Mouse (Mus musculus): ENCODE measurements around the gene Mrpl55. TPM values are rescaled to one million over a fixed set of nuclear protein-coding genes. Genes with fewer than 3 reads are reported as not detected.
"Not testable (repeated sequence)": the region's sequence is repeated elsewhere in the genome, so short reads cannot be mapped to it uniquely, and the experiment has no call there.

Mrpl55 gene
- polyA plus RNA-seq, 1 experiment from 2014 or later, result 108 TPM

DNA sequence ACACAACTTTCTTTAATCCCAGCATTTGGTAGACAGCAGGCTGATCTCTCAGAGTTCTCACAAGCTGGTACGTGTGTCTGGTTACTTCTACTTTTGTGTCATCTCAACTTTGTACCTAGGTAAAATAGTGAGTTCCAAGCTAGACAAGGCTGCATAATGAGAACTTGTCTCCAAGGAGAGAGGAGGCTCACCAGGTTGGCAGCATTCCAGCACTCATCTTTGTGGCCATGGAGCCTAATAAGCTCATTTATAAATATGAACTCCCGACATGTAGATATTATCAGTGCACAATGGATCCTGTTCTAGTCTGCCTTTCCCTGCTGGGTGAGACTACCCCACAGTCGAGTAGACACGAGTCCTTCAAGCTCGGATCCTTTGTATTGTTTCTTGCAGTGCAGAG lies 7.3 kb downstream of the Mrpl55 start:
- peak overlapping the region; percentile 80; the same call in 1 of the 2 replicates for H3K4me2 ChIP-seq (ENCODE audit: low read depth, low read length)
- H3K27me3 ChIP-seq (ENCODE audit: control insufficient read depth, insufficient read depth, low read length), result no peaks in the 10 kb centered on the region
- H3K36me3 ChIP-seq (ENCODE audit: control insufficient read depth, insufficient read depth, low read length), result peaks cover 30% of the 10 kb centered on the region
- no peaks in the 10 kb centered on the region for H3K9me3 ChIP-seq (ENCODE audit: control insufficient read depth, low read length)
- no peak overlapping the region for H3K27ac ChIP-seq (ENCODE audit: low read depth, low read length)
- H3K4me3 ChIP-seq (ENCODE audit: low read depth, low read length), result no peak overlapping the region
- 80% methylated on average over 5 of the region's 5 CpGs for WGBS
- peaks cover 9% of the 10 kb centered on the region for H3K4me1 ChIP-seq (ENCODE audit: control insufficient read depth, insufficient read depth, low read length)
- H3K9ac ChIP-seq (replicated peaks; ENCODE audit: low read depth, low read length), result peak overlapping the region; percentile 80; the same call in 1 of the 2 replicates
- ATAC-seq (ENCODE audit: low read depth), result no peak

DNA sequence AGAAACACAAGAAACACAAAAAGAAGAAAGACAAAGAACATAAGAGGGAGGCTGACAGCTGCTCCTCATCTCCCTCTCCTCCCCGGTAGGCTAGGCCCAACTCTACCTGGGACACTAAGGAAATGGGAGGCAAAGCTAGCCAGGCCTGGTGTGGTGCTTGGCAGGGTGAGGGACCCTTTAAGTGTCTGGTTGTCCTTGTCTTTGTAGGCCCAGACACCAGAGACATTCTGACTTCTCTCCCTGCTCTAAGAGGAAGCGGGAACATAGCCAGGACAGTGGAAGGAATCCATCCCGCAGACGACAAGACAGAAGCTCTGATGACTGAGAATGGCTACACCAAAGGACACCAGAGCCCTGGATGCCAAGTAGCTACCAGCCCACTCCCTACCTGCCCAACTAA lies 7.7 kb downstream of the Mrpl55 start:
- Histone ChIP-seq H3K4me1 (ENCODE audit: control insufficient read depth, insufficient read depth, low read length) (peaks cover 9% of the 10 kb centered on the region), H3K36me3 (ENCODE audit: control insufficient read depth, insufficient read depth, low read length) (peaks cover 30% of the 10 kb centered on the region), H3K27me3 (ENCODE audit: control insufficient read depth, insufficient read depth, low read length) (no peaks in the 10 kb centered on the region), H3K27ac (ENCODE audit: low read depth, low read length) (no peak overlapping the region), H3K4me3 (ENCODE audit: low read depth, low read length) (no peak overlapping the region), H3K4me2 (ENCODE audit: low read depth, low read length) (no peak overlapping the region), H3K9ac (replicated peaks; ENCODE audit: low read depth, low read length) (no peak overlapping the region), H3K9me3 (ENCODE audit: control insufficient read depth, low read length) (no peaks in the 10 kb centered on the region)
- no peak for ATAC-seq (ENCODE audit: low read depth)
- WGBS, result 89% methylated on average over 4 of the region's 4 CpGs

DNA sequence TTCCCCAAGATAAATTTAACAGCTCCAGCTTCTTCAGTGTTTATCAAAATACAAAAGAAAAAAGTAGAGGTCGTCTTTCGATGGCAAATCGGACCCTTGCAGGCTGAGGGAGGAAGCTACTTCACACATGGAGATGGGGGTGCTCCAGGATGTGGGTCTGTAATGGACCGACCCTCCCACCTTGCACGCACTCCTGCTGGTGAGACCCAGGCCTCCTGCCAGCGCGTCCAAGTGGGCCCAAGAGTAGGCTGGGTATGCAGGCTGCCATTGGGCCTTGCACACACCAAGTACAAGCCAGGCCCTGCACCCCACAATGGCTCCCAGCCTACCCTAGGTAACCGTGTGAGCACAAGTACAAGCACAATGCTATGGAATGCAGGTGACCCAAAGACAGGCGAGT lies 9.3 kb downstream of the Mrpl55 start:
- H3K36me3 ChIP-seq (ENCODE audit: control insufficient read depth, insufficient read depth, low read length), result peaks cover 21% of the 10 kb centered on the region

DNA sequence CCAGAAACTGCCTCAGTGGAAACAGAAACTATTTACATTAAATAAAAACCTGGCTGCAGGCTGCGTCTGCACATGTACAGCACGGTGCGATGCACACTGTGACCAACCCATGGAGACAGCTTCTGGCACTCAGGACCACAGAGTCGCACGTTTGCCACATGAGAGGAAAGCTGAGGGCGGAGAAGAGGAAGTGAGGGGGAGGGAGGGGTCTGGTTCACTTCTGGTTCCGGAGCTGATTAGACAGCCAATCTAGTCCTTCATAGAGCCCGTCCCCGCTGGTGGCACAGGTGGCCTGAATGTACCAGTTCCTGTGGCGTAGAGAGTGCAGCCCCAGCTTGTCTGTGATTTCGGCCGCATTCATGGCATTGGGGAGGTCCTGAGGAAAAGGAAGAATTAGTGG lies 10.0 kb downstream of the Mrpl55 start:
- not testable (repeated sequence) for H3K9ac ChIP-seq (replicated peaks; ENCODE audit: low read depth, low read length); H3K4me1 ChIP-seq (ENCODE audit: control insufficient read depth, insufficient read depth, low read length); H3K4me2 ChIP-seq (ENCODE audit: low read depth, low read length); H3K27ac ChIP-seq (ENCODE audit: low read depth, low read length); H3K27me3 ChIP-seq (ENCODE audit: control insufficient read depth, insufficient read depth, low read length); H3K9me3 ChIP-seq (ENCODE audit: control insufficient read depth, low read length); H3K4me3 ChIP-seq (ENCODE audit: low read depth, low read length); ATAC-seq (ENCODE audit: low read depth)
- WGBS, result 86% methylated on average over 12 of the region's 12 CpGs
- H3K36me3 ChIP-seq (ENCODE audit: control insufficient read depth, insufficient read depth, low read length), result peaks cover 19% of the 10 kb centered on the region

More for the DNA sequence above, 9.3 kb downstream of the Mrpl55 start:
- not testable (repeated sequence) for H3K4me3 ChIP-seq (ENCODE audit: low read depth, low read length); H3K27me3 ChIP-seq (ENCODE audit: control insufficient read depth, insufficient read depth, low read length); H3K27ac ChIP-seq (ENCODE audit: low read depth, low read length); H3K9me3 ChIP-seq (ENCODE audit: control insufficient read depth, low read length); H3K4me2 ChIP-seq (ENCODE audit: low read depth, low read length); ATAC-seq (ENCODE audit: low read depth); H3K9ac ChIP-seq (replicated peaks; ENCODE audit: low read depth, low read length); H3K4me1 ChIP-seq (ENCODE audit: control insufficient read depth, insufficient read depth, low read length)
- WGBS, result 91% methylated on average over 8 of the region's 9 CpGs

DNA sequence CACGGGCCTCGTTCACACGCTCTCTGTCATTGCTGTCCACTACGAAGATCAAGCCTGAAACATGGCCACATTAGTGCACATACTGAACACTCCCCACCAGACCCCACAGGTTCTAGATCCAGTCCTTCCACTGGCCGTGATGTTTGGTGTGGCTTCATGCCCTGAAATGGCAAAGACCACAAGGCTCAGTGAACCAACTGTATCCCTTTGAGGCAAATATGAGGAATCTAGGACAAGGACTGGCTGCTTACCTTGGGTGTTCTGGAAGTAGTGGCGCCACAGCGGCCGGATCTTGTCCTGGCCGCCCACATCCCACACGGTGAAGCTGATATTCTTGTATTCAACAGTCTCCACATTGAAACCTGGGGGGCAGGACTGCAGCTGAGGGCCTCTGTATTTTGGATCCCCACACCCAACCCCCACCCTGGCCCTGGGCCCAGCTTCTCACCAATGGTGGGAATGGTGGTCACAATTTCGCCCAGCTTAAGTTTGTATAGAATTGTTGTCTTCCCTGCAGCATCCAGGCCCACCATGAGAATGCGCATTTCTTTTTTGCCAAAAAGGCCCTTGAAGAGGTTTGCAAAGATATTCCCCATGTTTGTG lies 10.7 kb downstream of the Mrpl55 start:
- no peak overlapping the region for H3K9ac ChIP-seq (replicated peaks; ENCODE audit: low read depth, low read length)
- no peaks in the 10 kb centered on the region for H3K27me3 ChIP-seq (ENCODE audit: control insufficient read depth, insufficient read depth, low read length)
- H3K4me3 ChIP-seq (ENCODE audit: low read depth, low read length), result no peak overlapping the region
- ATAC-seq (ENCODE audit: low read depth), result no peak
- H3K36me3 ChIP-seq (ENCODE audit: control insufficient read depth, insufficient read depth, low read length), result peaks cover 19% of the 10 kb centered on the region
- WGBS, result 94% methylated on average over 12 of the region's 12 CpGs
- H3K9me3 ChIP-seq (ENCODE audit: control insufficient read depth, low read length), result no peaks in the 10 kb centered on the region
- no peak overlapping the region for H3K4me2 ChIP-seq (ENCODE audit: low read depth, low read length)
- peaks cover 9% of the 10 kb centered on the region for H3K4me1 ChIP-seq (ENCODE audit: control insufficient read depth, insufficient read depth, low read length)
- H3K27ac ChIP-seq (ENCODE audit: low read depth, low read length), result no peak overlapping the region

DNA sequence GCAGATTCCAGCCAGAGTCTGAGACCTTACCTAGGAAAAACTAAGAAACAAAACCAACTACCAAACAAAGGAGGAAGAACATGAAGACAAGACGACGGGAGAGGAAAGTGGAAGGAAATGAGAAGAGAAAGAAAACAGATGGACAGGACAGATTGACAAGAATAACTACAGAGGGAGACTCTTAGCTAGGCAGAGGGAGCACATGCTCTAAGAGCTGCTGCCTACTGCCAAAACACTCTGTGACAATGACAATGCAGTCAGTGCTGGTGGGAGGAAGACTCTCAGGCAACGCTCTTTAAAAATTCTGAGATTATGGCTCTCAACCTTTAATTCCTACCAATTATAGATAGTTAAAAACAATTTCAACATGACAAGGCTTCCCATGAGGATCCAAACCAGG lies 14.7 kb downstream of the Mrpl55 start:
- no peak overlapping the region for H3K4me2 ChIP-seq (ENCODE audit: low read depth, low read length)
- H3K27ac ChIP-seq (ENCODE audit: low read depth, low read length), result no peak overlapping the region
- ATAC-seq (ENCODE audit: low read depth), result no peak
- H3K36me3 ChIP-seq (ENCODE audit: control insufficient read depth, insufficient read depth, low read length), result 0 out of 2 replicates have a peak, but pooled peaks cover 4% of the 10 kb centered on the region
- no peaks in the 10 kb centered on the region for H3K4me1 ChIP-seq (ENCODE audit: control insufficient read depth, insufficient read depth, low read length)
- no peak overlapping the region for H3K9ac ChIP-seq (replicated peaks; ENCODE audit: low read depth, low read length)
- H3K9me3 ChIP-seq (ENCODE audit: control insufficient read depth, low read length), result no peaks in the 10 kb centered on the region
- WGBS, result 85% methylated on average over 3 of the region's 3 CpGs
- no peaks in the 10 kb centered on the region for H3K27me3 ChIP-seq (ENCODE audit: control insufficient read depth, insufficient read depth, low read length)
- no peak overlapping the region for H3K4me3 ChIP-seq (ENCODE audit: low read depth, low read length)

DNA sequence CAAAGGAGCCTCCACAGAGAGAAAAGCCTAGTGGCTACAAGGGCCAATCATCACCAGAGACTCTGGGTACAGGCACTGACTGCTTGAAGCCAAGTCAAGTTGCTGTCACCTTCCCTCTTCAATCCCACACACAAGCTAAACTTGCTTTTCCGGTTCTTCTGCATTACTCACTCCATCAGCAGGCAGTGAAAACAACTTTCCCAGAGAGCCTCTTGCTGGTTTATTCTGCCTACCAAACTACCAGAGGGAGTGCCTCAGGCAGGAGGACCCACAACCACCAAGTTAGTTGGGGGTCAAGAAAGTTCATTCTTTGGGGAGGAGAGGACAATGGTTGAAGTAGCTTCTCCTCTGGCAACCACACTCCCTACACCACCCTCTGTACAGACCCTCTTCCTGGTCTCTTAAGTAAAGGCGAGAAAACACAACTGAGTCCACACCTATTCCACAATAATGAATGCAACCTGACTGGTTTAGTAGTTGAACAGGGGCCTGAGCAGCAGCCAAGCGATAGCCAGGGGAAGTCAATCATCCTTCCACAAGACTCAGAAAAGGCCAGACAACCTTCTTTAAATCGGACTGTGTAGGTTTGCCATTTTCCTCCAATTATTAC lies 16.2 kb downstream of the Mrpl55 start:
- Histone ChIP-seq H3K4me2 (ENCODE audit: low read depth, low read length) (no peak overlapping the region), H3K27me3 (ENCODE audit: control insufficient read depth, insufficient read depth, low read length) (no peaks in the 10 kb centered on the region), H3K9me3 (ENCODE audit: control insufficient read depth, low read length) (no peaks in the 10 kb centered on the region), H3K36me3 (ENCODE audit: control insufficient read depth, insufficient read depth, low read length) (no peaks in the 10 kb centered on the region), H3K9ac (replicated peaks; ENCODE audit: low read depth, low read length) (no peak overlapping the region), H3K27ac (ENCODE audit: low read depth, low read length) (no peak overlapping the region), H3K4me3 (ENCODE audit: low read depth, low read length) (no peak overlapping the region), H3K4me1 (ENCODE audit: control insufficient read depth, insufficient read depth, low read length) (no peaks in the 10 kb centered on the region; the same call in 1 of the 2 replicates)
- ATAC-seq (ENCODE audit: low read depth), result no peak
- WGBS, result 89% methylated on average over 4 of the region's 4 CpGs

DNA sequence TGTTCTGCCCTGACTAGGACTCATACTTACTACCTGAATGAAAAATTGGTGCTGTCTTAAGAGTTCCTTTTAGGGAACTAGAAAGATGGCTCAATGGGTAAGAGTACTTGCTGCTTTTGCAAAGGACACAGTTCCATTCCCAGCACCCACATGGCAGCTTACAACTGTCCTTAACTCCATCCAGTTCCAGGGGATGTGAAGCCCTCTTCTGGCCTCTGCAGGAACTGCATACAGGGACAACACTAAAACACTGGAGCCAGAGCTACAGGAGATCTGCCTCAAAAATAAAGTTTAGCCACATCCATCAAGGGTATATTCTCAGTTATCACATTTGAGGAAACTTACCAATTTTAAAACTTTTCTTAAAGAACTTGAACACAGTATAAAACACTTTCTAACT lies 16.8 kb downstream of the Mrpl55 start:
- no peaks in the 10 kb centered on the region for H3K36me3 ChIP-seq (ENCODE audit: control insufficient read depth, insufficient read depth, low read length)
- no peak overlapping the region for H3K4me2 ChIP-seq (ENCODE audit: low read depth, low read length)
- H3K27me3 ChIP-seq (ENCODE audit: control insufficient read depth, insufficient read depth, low read length), result no peaks in the 10 kb centered on the region
- H3K9ac ChIP-seq (replicated peaks; ENCODE audit: low read depth, low read length), result no peak overlapping the region
- H3K27ac ChIP-seq (ENCODE audit: low read depth, low read length), result no peak overlapping the region
- no peak overlapping the region for H3K4me3 ChIP-seq (ENCODE audit: low read depth, low read length)
- no peak for ATAC-seq (ENCODE audit: low read depth)
- no peaks in the 10 kb centered on the region; the same call in 1 of the 2 replicates for H3K4me1 ChIP-seq (ENCODE audit: control insufficient read depth, insufficient read depth, low read length)
- H3K9me3 ChIP-seq (ENCODE audit: control insufficient read depth, low read length), result no peaks in the 10 kb centered on the region

DNA sequence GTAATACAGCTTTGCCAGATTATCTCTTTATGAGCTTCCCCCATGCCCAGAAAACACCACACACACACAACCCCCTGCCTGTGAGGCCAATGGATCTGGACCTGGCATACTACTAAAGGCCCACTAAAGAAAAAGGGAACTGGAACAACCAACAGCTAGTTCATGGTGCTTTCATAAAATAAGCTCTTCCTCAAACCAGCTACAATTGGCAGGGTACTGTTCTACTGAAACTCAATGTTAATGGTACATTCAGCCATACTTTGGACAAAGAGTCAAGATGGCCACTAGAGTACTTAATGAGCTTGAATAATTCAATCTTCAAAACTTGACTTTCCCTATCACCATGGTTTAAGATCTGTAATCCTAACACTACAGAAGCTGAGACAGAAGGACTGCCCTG lies 19.3 kb downstream of the Mrpl55 start:
- Histone ChIP-seq H3K27ac (ENCODE audit: low read depth, low read length) (no peak overlapping the region), H3K4me2 (ENCODE audit: low read depth, low read length) (no peak overlapping the region), H3K4me1 (ENCODE audit: control insufficient read depth, insufficient read depth, low read length) (peaks cover 17% of the 10 kb centered on the region), H3K27me3 (ENCODE audit: control insufficient read depth, insufficient read depth, low read length) (no peaks in the 10 kb centered on the region), H3K36me3 (ENCODE audit: control insufficient read depth, insufficient read depth, low read length) (no peaks in the 10 kb centered on the region), H3K9me3 (ENCODE audit: control insufficient read depth, low read length) (no peaks in the 10 kb centered on the region), H3K4me3 (ENCODE audit: low read depth, low read length) (no peak overlapping the region), H3K9ac (replicated peaks; ENCODE audit: low read depth, low read length) (no peak overlapping the region)
- no peak for ATAC-seq (ENCODE audit: low read depth)
